Mouse (Mus musculus) CH12F3 (cell line): ENCODE data around the gene Cmtr1.

Experiments used
- in situ Hi-C: fragments of 300-500 bp; cut with MboI; formaldehyde crosslinking; loops from 2 replicates; pipeline ENCODE4 v1.14.3; 2020; ENCODE audit warnings: low sequenced_read_pairs

Gene Cmtr1

DNA sequence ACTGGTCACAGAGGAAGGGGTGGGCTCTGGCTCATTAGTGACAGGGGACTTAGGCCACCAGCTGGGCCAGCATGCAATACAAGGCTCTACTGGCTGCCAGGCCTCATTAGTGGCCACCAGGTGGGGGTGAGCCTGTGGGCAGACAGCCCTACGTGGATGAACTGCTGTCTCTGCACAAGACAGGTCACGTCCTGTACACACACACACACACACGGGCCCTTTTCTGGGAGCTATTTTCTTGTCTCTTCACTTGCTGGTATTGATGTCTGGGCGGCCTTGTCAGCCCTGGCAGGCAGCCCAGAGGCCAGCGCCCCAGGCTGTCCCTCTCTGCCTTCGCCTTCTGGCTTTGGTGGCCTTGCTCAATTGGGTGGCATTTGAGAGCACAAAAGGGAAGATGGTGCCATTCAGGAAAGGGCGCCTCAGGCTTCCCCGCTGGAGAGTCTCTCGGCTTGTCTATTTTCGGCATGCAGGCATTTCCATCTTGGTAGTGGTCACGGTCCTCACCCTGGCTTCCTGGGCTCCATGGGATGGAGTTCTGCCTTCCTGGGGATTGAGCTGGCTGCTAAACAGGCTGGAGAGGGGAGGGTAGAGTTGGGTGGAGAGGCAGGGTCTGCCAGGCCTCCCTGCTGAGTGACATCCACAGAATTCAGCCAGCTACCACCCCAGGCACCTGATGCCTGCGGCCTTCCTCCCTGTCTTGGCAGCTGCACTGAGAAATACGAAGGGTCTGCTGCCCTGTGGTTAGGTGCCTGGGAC lies 70.3 kb downstream of the Cmtr1 start:
- in situ Hi-C loops, result no loop called here

DNA sequence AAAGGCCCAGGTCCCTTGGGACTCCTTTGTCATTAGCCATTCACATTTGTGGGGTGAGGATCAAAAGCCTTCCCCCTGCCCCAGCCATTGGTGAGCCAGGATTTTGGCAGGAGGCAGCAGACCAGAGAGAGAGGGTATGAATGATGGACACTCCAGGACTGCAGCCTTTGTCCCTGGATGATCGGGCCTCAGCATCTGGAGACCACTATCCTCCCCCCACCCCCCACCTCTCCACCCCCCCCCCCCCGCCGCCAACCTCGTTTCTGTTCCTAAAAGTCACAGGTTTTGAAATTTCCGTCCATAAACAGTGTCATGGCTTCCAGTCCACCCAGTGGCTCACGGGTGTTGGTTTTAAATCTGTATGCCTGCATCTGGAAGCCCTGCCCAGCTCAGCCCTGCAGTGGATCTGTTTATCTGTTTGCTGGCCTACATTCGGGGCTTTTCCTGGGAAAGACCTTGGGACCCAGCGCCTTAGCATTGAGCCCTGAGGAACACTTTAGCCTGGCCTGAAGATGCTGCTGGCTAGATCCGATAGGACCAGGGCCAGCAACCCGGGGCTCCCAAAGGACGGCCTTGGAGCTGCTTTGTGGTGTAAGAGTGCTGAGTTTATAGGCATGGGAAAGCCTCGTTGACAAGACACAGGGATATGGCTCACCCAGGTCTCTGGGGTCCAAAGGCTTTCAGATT lies 71.0 kb downstream of the Cmtr1 start:
- in situ Hi-C loops, result no loop called here

- in situ Hi-C loops, result no loop called here
Measured at GRCm38 (mm10) chr17:29731953-29732325, 71.5 kb downstream of the Cmtr1 start.

- in situ Hi-C loops, result no loop called here
Measured at GRCm38 (mm10) chr17:29732522-29732921, 72.1 kb downstream of the Cmtr1 start.

- in situ Hi-C loops, result no loop called here
Measured at GRCm38 (mm10) chr17:29736448-29737014, 76.1 kb downstream of the Cmtr1 start.

- in situ Hi-C loops, result no loop called here
Measured at GRCm38 (mm10) chr17:29737849-29738804, 77.7 kb downstream of the Cmtr1 start.

DNA sequence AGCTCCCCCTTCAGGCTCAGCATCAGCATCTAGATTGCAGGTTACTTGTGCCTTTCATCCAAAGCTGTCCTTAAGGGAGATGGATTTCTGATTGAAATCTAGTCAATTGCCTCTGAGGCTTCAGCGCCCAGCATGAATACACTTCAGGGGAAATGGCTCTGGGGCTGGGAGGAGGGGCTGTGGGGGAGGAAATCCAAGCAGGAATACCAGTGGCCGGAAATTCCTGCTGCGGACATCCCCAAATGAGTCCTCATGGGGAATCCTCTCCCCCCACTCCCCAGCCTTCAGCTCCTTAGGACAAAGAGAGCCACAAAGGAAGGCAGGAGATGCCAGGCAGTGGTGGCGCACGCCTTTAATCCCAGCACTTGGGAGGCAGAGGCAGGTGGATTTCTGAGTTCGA lies 87.1 kb downstream of the Cmtr1 start:
- in situ Hi-C loops, result no loop called here

DNA sequence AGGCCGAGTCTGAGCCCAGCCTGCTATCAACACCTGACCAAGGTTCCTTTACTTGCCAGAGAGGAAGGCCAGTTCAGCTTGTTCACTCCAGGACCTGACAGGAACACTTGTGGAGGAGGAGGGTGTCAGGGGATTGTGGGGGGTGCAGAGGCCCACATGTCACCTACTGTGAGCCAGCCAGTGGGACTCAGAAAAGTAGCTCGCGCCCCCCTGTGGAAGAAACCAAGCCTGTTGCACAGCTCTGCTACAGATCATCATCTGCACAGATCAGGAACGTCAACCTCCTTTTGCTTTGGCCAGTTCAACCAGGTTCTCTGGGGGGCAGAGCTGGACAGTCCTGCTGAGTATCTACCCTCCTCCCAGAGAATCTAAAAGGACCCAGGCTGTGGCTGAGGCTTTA lies 94.1 kb downstream of the Cmtr1 start:
- in situ Hi-C loops, result no loop called here
